ENCODE assay signal across 16 mouse cellular contexts in genomic region chr5:102698396-102698795, GRCm38 (mm10).
A peak's percentile ranks its signal among the peaks of the same experiment; 100 is the strongest.
DNase-seq lines count a peak whose midpoint lies in the region; TF ChIP-seq lines count a peak whose summit lies in the region.
"Had no signal": no experiment of that assay in that cellular context is flagged by ENCODE, and none has a peak within 500 bp of the region (broad histone marks: within the 10 kb centered on the region; RNA-seq: fewer than 3 reads in every experiment).

No protein-coding gene starts in this region.

- TF ChIP-seq POLR2A in embryonic fibroblast, embryonic 13.5 days (IDR thresholded peaks at IDR 0.05; ENCODE audit: low read depth, low read length), result no peak

- peak overlapping the region; percentile 21 for H3K27ac ChIP-seq in embryonic fibroblast, embryonic 13.5 days (ENCODE audit: insufficient read depth, low read length)
- H3K27ac ChIP-seq: embryonic facial prominence, embryonic 13.5 days; hindbrain, embryonic 13.5 days; limb, embryonic 10.5 days; midbrain, embryonic 13.5 days; neural tube, embryonic 12.5 days; stomach, postnatal 0 days had no signal

- H3K4me3 ChIP-seq in embryonic fibroblast, embryonic 13.5 days (ENCODE audit: insufficient read depth, low read length), result no peak overlapping the region
- H3K4me3 ChIP-seq: embryonic facial prominence, embryonic 13.5 days; hindbrain, embryonic 13.5 days; limb, embryonic 10.5 days; midbrain, embryonic 13.5 days; neural tube, embryonic 12.5 days had no signal

- TF ChIP-seq CTCF in embryonic fibroblast, embryonic 13.5 days (IDR thresholded peaks at IDR 0.05; ENCODE audit: borderline replicate concordance, insufficient read depth, low read length), result no peak

- peak; percentile 29 to 41 for DNase-seq in heart, adult 18-20 months
- DNase-seq in heart, postnatal 4 days, result no peak
- peak; percentile 21 for DNase-seq in layer of hippocampus, adult 9-11 months
- DNase-seq in layer of hippocampus, adult 9-10 months (ENCODE audit: low spot score), result no peak
- DNase-seq in right cerebral cortex, postnatal 36 days (ENCODE audit: low spot score in 2 of 2), result peak; percentile 6 to 7
- DNase-seq in cerebellum, postnatal 36 days, result no peak
- DNase-seq: cerebellum, adult 9-11 months; layer of hippocampus, postnatal 36 days; liver, postnatal 0 days had no signal

- H3K4me1 ChIP-seq in embryonic fibroblast, embryonic 13.5 days (ENCODE audit: control insufficient read depth, insufficient read depth, low read length), result peaks cover 2% of the 10 kb centered on the region
- H3K4me1 ChIP-seq: hindbrain, embryonic 13.5 days; midbrain, embryonic 13.5 days; neural tube, embryonic 12.5 days had no signal

Comparison
In these comparisons a context has a peak if more than half of its experiments do, and no peak if none do; other contexts are left out.
1. DNase-seq: peak in heart, adult 18-20 months (2 of 2), layer of hippocampus, adult 9-11 months (single experiment) and right cerebral cortex, postnatal 36 days (2 of 2); none in heart, postnatal 4 days (single experiment), layer of hippocampus, adult 9-10 months (single experiment) and cerebellum, postnatal 36 days (0 of 2).